10 mouse cellular contexts compared by ENCODE assay signal in genomic region chr15:85576511-85577440, GRCm38 (mm10). TPM values are rescaled to one million over a fixed set of nuclear protein-coding genes. Genes with fewer than 3 reads are reported as not detected.
DNase-seq lines count a peak whose midpoint lies in the region; ATAC-seq and TF ChIP-seq lines count a peak whose summit lies in the region.
"Had no signal": no experiment of that assay in that cellular context is flagged by ENCODE, and none has a peak within 500 bp of the region (broad histone marks: within the 10 kb centered on the region; RNA-seq: fewer than 3 reads in every experiment).

No protein-coding gene starts in this region.

- no peak for DNase-seq in cerebellum, adult 2 months
- no peak for DNase-seq in cerebellum, postnatal 36 days
- DNase-seq in lung, postnatal 0 days (ENCODE audit: low spot score), result no peak
- DNase-seq in lung, adult 18-20 months, result no peak
- no peak for DNase-seq in cerebellum, adult 11-12 months
- no peak for DNase-seq in gastrocnemius, adult 2 months
- DNase-seq: heart, adult 2 months; lung, postnatal 4 days had no signal

- ATAC-seq in lung, postnatal 0 days, result no peak
- ATAC-seq in limb, embryonic 13.5 days (ENCODE audit: low FRiP score, low read depth), result no peak
- no peak for ATAC-seq in stomach, embryonic 15.5 days (ENCODE audit: insufficient read depth, low FRiP score, low read depth)

- intact Hi-C loops in gastrocnemius, adult 2 months (cut with DNase I), result no loop called here

- TF ChIP-seq CTCF in cerebellum, adult 2 months (IDR thresholded peaks at IDR 0.05; ENCODE audit: borderline replicate concordance, insufficient read depth, low read depth, low read length), result no peak
- TF ChIP-seq CTCF in lung, postnatal 0 days (IDR thresholded peaks at IDR 0.05), result no peak
- TF ChIP-seq CTCF in gastrocnemius, adult 2 months (IDR thresholded peaks at IDR 0.05), result no peak

- no peaks in the 10 kb centered on the region for H3K36me3 ChIP-seq in lung, postnatal 0 days (ENCODE audit: insufficient read depth, low read length)
- H3K36me3 ChIP-seq in limb, embryonic 13.5 days, result no peaks in the 10 kb centered on the region
- no peaks in the 10 kb centered on the region for H3K36me3 ChIP-seq in stomach, embryonic 15.5 days

- peaks cover 5% of the 10 kb centered on the region; the same call in 1 of the 2 replicates for H3K27me3 ChIP-seq in cerebellum, adult 2 months (ENCODE audit: control insufficient read depth, insufficient read depth, low read length)
- H3K27me3 ChIP-seq in lung, postnatal 0 days (replicated peaks; ENCODE audit: insufficient read depth, low read length), result peaks cover 60% of the 10 kb centered on the region
- peaks cover 97% of the 10 kb centered on the region for H3K27me3 ChIP-seq in limb, embryonic 13.5 days
- H3K27me3 ChIP-seq in stomach, embryonic 15.5 days (replicated peaks), result peaks cover 90% of the 10 kb centered on the region

- no peaks in the 10 kb centered on the region; the same call in 1 of the 2 replicates for H3K4me1 ChIP-seq in cerebellum, adult 2 months (ENCODE audit: control insufficient read depth, insufficient read depth, low read length)
- peaks cover 5% of the 10 kb centered on the region; the same call in 1 of the 2 replicates for H3K4me1 ChIP-seq in lung, postnatal 0 days (ENCODE audit: insufficient read depth, low read depth, low read length)
- H3K4me1 ChIP-seq in limb, embryonic 13.5 days, result peaks cover 48% of the 10 kb centered on the region
- peaks cover 36% of the 10 kb centered on the region for H3K4me1 ChIP-seq in stomach, embryonic 15.5 days

- no peaks in the 10 kb centered on the region for H3K9me3 ChIP-seq in lung, postnatal 0 days (ENCODE audit: low read length)
- H3K9me3 ChIP-seq in limb, embryonic 13.5 days, result no peaks in the 10 kb centered on the region
- no peaks in the 10 kb centered on the region for H3K9me3 ChIP-seq in stomach, embryonic 15.5 days

- no peak for TF ChIP-seq POLR2A in cerebellum, adult 2 months (IDR thresholded peaks at IDR 0.05; ENCODE audit: borderline replicate concordance, insufficient read depth, low read length)

- peak overlapping the region; percentile 52 for H3K4me2 ChIP-seq in lung, postnatal 0 days (replicated peaks; ENCODE audit: low read depth, low read length)
- H3K4me2 ChIP-seq in limb, embryonic 13.5 days (replicated peaks), result peak overlapping the region; percentile 64
- peak overlapping the region; percentile 46 for H3K4me2 ChIP-seq in stomach, embryonic 15.5 days

- peak overlapping the region; percentile 8 for H3K4me3 ChIP-seq in cerebellum, adult 2 months (replicated peaks; ENCODE audit: insufficient read depth, low read depth, low read length)
- no peak overlapping the region; the same call in 1 of the 2 replicates for H3K4me3 ChIP-seq in lung, postnatal 0 days (ENCODE audit: low read depth, low read length)
- peak overlapping the region; percentile 59 for H3K4me3 ChIP-seq in limb, embryonic 13.5 days
- peak overlapping the region; percentile 23 for H3K4me3 ChIP-seq in stomach, embryonic 15.5 days (replicated peaks)
- no peak overlapping the region for H3K4me3 ChIP-seq in gastrocnemius, adult 2 months
- H3K4me3 ChIP-seq: heart, adult 2 months had no signal

- TF ChIP-seq EP300 in lung, postnatal 0 days (IDR thresholded peaks at IDR 0.05), result no peak

- H3K27ac ChIP-seq in cerebellum, adult 2 months (ENCODE audit: insufficient read depth, low read length), result no peak overlapping the region
- H3K27ac ChIP-seq in lung, postnatal 0 days (ENCODE audit: low read length), result no peak overlapping the region
- H3K27ac ChIP-seq in limb, embryonic 13.5 days, result no peak overlapping the region; the same call in 1 of the 2 replicates
- H3K27ac ChIP-seq in stomach, embryonic 15.5 days, result no peak overlapping the region
- no peak overlapping the region for H3K27ac ChIP-seq in gastrocnemius, adult 2 months
- H3K27ac ChIP-seq: heart, adult 2 months had no signal

- no peak overlapping the region for H3K9ac ChIP-seq in lung, postnatal 0 days (replicated peaks; ENCODE audit: low read depth)
- peak overlapping the region; percentile 54 for H3K9ac ChIP-seq in limb, embryonic 13.5 days
- no peak overlapping the region for H3K9ac ChIP-seq in stomach, embryonic 15.5 days

- 1% methylated on average over 61 of the region's 61 CpGs for WGBS in cerebellum, adult 2 months
- 3% methylated on average over 55 of the region's 61 CpGs for WGBS in lung, postnatal 0 days
- WGBS in limb, embryonic 13.5 days, result 2% methylated on average over 61 of the region's 61 CpGs
- 1% methylated on average over 59 of the region's 61 CpGs for WGBS in stomach, embryonic 15.5 days

RNA-seq across cellular contexts. Expression of gene Wnt7b, which starts 5.5 kb away (rescaled TPM):
- polyA plus RNA-seq in cerebellum, adult 2 months (2012; rRNA removed), result 11.1 and 14.7 TPM in 2 replicates
- 11.3 and 14.9 TPM in 2 replicates for polyA plus RNA-seq in lung, postnatal 0 days (2015; fragmentation: Nextera tagmentation; extraction: Ambion mirVana)
- 29.1 and 34.9 TPM in 2 replicates for polyA plus RNA-seq in limb, embryonic 13.5 days (2015; fragmentation: Nextera tagmentation; extraction: Ambion mirVana)
- polyA plus RNA-seq in stomach, embryonic 15.5 days (2015; fragmentation: Nextera tagmentation; extraction: Ambion mirVana), result 3.7 and 3.8 TPM in 2 replicates
- total RNA-seq in gastrocnemius, adult 2 months (2021), result not detected

Comparison
In these comparisons a context has a peak if more than half of its experiments do, and no peak if none do; other contexts are left out.
1. H3K4me3 ChIP-seq: peak in cerebellum, adult 2 months (single experiment), limb, embryonic 13.5 days (single experiment) and stomach, embryonic 15.5 days (single experiment); none in lung, postnatal 0 days (single experiment) and gastrocnemius, adult 2 months (single experiment).
2. Peak in every context shown above with its lines, with median percentiles within 50 percentile points of each other: H3K4me2 ChIP-seq.